Mouse (Mus musculus) Patski (cell line): ENCODE results near the gene Spc25. TPM values are rescaled to one million over a fixed set of nuclear protein-coding genes. Genes with fewer than 3 reads are reported as not detected.

ENCODE experiments used
- ATAC-seq: fragments of 100-300 bp; one replicate; pipeline ENCODE4 v1.8.0; 2021
- CTCF ChIA-PET: fragments of 350-600 bp; sonication (Branson Sonifier 250); formaldehyde crosslinking; loops from one replicate; lab custom pipeline; 2022; ENCODE audit warnings: inconsistent platforms; lab: Charles Lee
- POLR2A ChIA-PET: fragments of 350-600 bp; sonication (Branson Sonifier 250); formaldehyde crosslinking; loops from one replicate; lab custom pipeline; 2022; ENCODE audit warnings: antibody characterized with exemption, inconsistent platforms; lab: Charles Lee
- DNase-seq: peaks from one replicate; pipeline ENCODE4 v3.0.0-alpha.2; 2011; ENCODE audit warnings: low read depth, low spot score
- H3K27me3 ChIP-seq: fragments of 371-371 bp; one replicate; pipeline ENCODE4 v1.5.1; 2021
- CTCF ChIP-seq: fragments of 100-300 bp; IDR thresholded peaks from one replicate; pipeline ENCODE4 v1.5.1; 2021
- in situ Hi-C: fragments of 300-500 bp; cut with MboI; formaldehyde crosslinking; loops from 3 replicates; pipeline ENCODE4 v1.11.1; 2018; ENCODE audit warnings: low pct_unique_long_range_greater_than_20kb, mixed read lengths
- polyA plus RNA-seq: library from polyadenylated mRNA; unstranded; gene quantifications from one replicate; pipeline ENCODE4 v1.2.3, GENCODE M21; 2021

Spc25 gene
- polyA plus RNA-seq, 1 experiment from 2014 or later, result 47.6 TPM

- no peaks in the 10 kb centered on the region for H3K27me3 ChIP-seq
- ATAC-seq (no peak), DNase-seq (no peak)
- in situ Hi-C loops, result no loop called here
- TF ChIP-seq CTCF, result no peak
- CTCF ChIA-PET, result interaction anchor here (1.1 to 1.4 kb wide), 2 partner anchors 11 kb away, joined by 3 to 4 read pairs; no protein-coding TSS in a partner anchor
- POLR2A ChIA-PET, result no interaction called here
These were observed 17.3 kb downstream of the Spc25 start for GRCm38 (mm10) chr2:69188732-69189131.

GRCm38 (mm10) chr2:69187990-69188389 lies 18.0 kb downstream of the Spc25 start:
- ATAC-seq (no peak), DNase-seq (no peak)
- ChIA-PET POLR2A (no interaction called here), CTCF (interaction anchor here (1.1 to 1.4 kb wide), 2 partner anchors 10 to 12 kb away, joined by 3 to 4 read pairs; no protein-coding TSS in a partner anchor)
- TF ChIP-seq CTCF, result no peak
- H3K27me3 ChIP-seq, result no peaks in the 10 kb centered on the region
- in situ Hi-C loops, result no loop called here

DNA sequence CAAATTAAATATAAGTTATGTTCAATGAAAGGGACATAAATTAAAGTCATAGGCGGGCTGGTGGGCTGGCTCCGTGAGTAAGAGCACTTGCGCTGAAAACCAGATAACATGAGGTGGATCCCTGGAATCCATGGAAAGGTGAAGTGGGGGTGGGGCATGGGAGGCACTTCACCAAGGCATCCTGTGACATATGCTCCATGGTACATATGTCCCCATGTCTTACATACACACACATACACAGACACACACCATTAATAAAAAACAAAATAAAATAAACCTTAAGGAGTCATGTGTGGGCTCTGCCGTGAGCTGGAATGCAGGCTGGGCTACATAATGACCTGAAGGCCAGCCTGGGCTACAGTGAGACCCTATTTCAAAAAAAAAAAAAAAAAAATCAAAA lies 26.3 kb downstream of the Spc25 start:
- ChIA-PET POLR2A (no interaction called here), CTCF (interaction anchor here (0.6 to 2.0 kb wide), 3 partner anchors 12 to 316 kb away, joined by 3 to 7 read pairs (median 4); no protein-coding TSS in a partner anchor)
- no peak for TF ChIP-seq CTCF
- H3K27me3 ChIP-seq, result no peaks in the 10 kb centered on the region
- ATAC-seq (no peak), DNase-seq (no peak)
- in situ Hi-C loops, result no loop called here

- H3K27me3 ChIP-seq, result no peaks in the 10 kb centered on the region
- in situ Hi-C loops, result no loop called here
- POLR2A ChIA-PET, result interaction anchor here (0.6 kb wide), 1 partner anchor 19 kb away, joined by 3 read pairs; no protein-coding TSS in a partner anchor
- DNase-seq (no peak), ATAC-seq (no peak)
- CTCF ChIA-PET, result interaction anchor here (0.6 to 1.3 kb wide), 3 partner anchors 9 to 96 kb away, joined by 3 to 4 read pairs (median 3); no protein-coding TSS in a partner anchor
- no peak for TF ChIP-seq CTCF
These were observed 30.7 kb downstream of the Spc25 start for GRCm38 (mm10) chr2:69175296-69175695.

DNA sequence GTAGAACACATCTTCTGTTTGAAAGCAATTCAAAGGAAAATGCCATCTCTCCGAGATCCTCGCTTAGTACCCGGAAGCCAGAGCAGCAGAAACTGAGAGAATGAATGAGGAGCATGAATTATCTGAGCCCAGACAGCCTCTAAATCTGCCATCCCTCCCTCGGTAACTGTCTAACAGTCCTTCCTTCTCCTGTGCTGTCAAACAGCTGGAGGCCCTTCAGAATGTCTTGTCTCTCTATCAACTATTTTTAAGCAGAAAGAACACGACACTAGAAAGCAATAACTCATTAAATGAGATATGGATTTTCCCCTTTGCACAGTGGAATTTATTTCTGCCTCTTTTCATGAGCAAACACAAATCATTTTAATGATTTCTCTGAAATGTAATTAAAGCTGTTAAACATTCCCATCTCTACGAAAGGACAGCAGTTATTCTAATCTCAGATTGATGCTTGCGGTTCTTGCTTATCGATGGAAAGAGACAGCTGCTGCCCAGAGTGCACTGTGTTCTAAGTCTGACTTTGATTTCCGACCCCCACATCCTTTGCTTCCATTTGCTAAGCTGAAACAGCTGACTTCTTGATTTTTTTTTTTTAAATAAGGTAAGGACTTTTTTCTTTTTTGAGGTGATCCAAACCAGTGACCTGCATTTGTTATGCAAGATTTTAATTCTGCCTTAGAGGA lies 35.5 kb downstream of the Spc25 start:
- POLR2A ChIA-PET, result no interaction called here
- CTCF ChIA-PET, result interaction anchor here (2.1 kb wide), 1 partner anchor 11 kb away, joined by 7 read pairs; no protein-coding TSS in a partner anchor

GRCm38 (mm10) chr2:69158907-69159306 lies 47.1 kb downstream of the Spc25 start:
- in situ Hi-C loops, result no loop called here
- no peak for DNase-seq
- POLR2A ChIA-PET, result interaction anchor here (1.6 kb wide), 1 partner anchor 10 kb away, joined by 4 read pairs; no protein-coding TSS in a partner anchor
- TF ChIP-seq CTCF, result no peak
- CTCF ChIA-PET, result interaction anchor here (1.2 kb wide), 1 partner anchor 9 kb away, joined by 3 read pairs; no protein-coding TSS in a partner anchor
- ATAC-seq, result no peak
- H3K27me3 ChIP-seq, result no peaks in the 10 kb centered on the region

More for the DNA sequence above, 35.5 kb downstream of the Spc25 start:
- TF ChIP-seq CTCF, result no peak
- in situ Hi-C loops, result no loop called here
- no peak for ATAC-seq
- H3K27me3 ChIP-seq, result no peaks in the 10 kb centered on the region
- DNase-seq, result no peak

DNA sequence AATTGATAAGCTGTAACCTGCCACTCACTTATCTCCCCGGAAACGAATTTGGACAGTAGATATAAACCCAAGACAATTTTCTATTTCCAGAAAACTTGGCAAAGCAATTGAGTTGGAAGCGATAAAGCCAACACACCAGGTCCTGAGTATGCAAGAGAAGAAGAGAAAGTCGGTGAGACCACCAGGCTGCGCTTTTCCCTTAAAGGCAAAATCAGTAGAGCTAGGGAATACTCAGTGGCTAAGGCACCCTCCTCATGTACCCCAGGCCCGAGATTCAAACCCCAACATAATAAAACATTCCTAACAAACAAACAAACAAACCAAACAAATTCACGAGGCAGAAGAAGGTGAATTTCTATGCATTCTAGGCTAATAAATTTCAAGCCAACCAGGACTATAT lies 49.7 kb downstream of the Spc25 start:
- CTCF ChIA-PET, result no interaction called here

GRCm38 (mm10) chr2:69155861-69156260 lies 50.1 kb downstream of the Spc25 start:
- DNase-seq (no peak), ATAC-seq (no peak)
- no peak for TF ChIP-seq CTCF
- in situ Hi-C loops, result no loop called here
- no peaks in the 10 kb centered on the region for H3K27me3 ChIP-seq
- ChIA-PET POLR2A (interaction anchor here (0.6 kb wide), 1 partner anchor 19 kb away, joined by 3 read pairs; no protein-coding TSS in a partner anchor), CTCF (no interaction called here)

More for the DNA sequence above, 49.7 kb downstream of the Spc25 start:
- DNase-seq, result no peak
- no peaks in the 10 kb centered on the region for H3K27me3 ChIP-seq
- in situ Hi-C loops, result no loop called here
- TF ChIP-seq CTCF, result no peak
- POLR2A ChIA-PET, result interaction anchor here (0.6 kb wide), 1 partner anchor 19 kb away, joined by 3 read pairs; no protein-coding TSS in a partner anchor
- ATAC-seq, result no peak

- POLR2A ChIA-PET, result no interaction called here
- no peak for TF ChIP-seq CTCF
- no peak for ATAC-seq
- H3K27me3 ChIP-seq, result no peaks in the 10 kb centered on the region
- in situ Hi-C loops, result no loop called here
- DNase-seq, result no peak
- CTCF ChIA-PET, result no interaction called here
These were observed 55.2 kb downstream of the Spc25 start for GRCm38 (mm10) chr2:69150841-69151240.

DNA sequence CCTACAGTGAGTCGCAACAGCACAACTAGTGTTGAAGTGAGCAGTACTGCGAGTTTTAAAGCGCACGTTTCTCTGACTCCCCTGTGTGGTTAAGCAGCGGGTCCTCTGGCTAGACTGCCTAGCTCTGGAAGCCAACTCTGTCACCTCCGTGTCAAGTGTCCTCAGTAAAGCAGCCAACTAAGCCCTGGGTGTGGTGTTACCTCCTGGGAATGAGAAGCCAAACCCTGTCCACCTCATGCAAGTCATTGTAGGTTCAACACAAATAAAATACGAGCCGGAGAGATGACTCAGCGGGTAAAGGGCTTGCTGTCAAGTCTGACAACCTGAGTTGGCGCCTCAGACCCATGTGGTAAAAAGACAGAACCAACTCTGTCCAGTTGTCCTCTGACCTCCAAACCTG lies 56.8 kb downstream of the Spc25 start:
- CTCF ChIA-PET, result no interaction called here
- no peak for TF ChIP-seq CTCF
- H3K27me3 ChIP-seq, result no peaks in the 10 kb centered on the region
- POLR2A ChIA-PET, result no interaction called here
- in situ Hi-C loops, result no loop called here
- no peak for DNase-seq
- no peak for ATAC-seq

GRCm38 (mm10) chr2:69148691-69149090 lies 57.3 kb downstream of the Spc25 start:
- TF ChIP-seq CTCF, result no peak
- ChIA-PET POLR2A (no interaction called here), CTCF (no interaction called here)
- no peaks in the 10 kb centered on the region for H3K27me3 ChIP-seq
- in situ Hi-C loops, result no loop called here
- DNase-seq, result no peak
- no peak for ATAC-seq

Other genes with a start within 250 kb of the Spc25 start
- gene Nostrin, start 70.4 kb downstream of the Spc25 start, polyA plus RNA-seq, result 0.10 TPM
- gene G6pc2, start 4.9 kb upstream of the Spc25 start, polyA plus RNA-seq, result 0.15 TPM
- 0.03 TPM for gene Abcb11, start 136.4 kb upstream of the Spc25 start, polyA plus RNA-seq
- 0.55 TPM for gene Dhrs9, start 174.3 kb upstream of the Spc25 start, polyA plus RNA-seq